Mouse (Mus musculus): ENCODE data around the gene Smurf1. TPM values are rescaled to one million over a fixed set of nuclear protein-coding genes. Genes with fewer than 3 reads are reported as not detected.

The Smurf1 gene
- polyA plus RNA-seq, 1 experiment from 2014 or later, result 10.0 TPM

DNA sequence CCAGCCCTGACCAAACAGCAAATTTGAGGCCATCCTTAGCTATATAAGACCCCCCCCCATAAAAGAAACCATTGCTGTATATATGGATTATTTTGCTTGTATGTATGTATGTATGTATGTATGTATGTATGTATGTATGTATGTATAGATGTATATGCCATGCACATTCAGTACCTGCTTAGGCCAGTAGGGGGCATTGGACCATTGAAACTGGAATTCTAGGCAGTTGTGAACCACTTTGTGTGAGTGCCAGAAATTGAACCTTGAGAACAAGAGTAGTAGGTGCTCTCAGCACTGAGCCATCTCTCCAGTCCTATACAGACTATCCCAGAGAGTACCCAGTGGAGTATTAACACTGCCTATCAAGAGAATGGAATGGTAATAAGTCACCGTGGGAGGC is 93.9 kb downstream of the Smurf1 start:
- no peak for DNase-seq (ENCODE audit: low spot score)

DNA sequence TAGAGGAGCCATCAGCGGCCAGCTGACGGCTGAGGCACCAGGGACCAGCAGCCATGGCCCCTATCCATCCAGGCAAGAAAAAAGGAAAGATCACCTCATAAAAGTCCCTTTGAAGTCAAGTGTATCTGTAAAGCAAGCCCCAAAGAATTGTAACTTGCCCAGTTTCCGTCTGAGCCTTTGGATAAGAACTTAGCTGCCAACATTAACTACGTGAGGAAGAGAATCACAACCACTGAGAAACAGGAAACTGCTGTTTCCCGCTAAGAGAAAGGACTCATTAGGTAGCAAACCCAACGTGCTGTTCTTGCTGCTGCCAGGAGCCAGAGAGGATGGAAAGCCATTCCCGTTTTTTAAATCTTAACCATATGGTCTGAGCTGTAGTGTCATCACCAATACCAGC is 94.9 kb downstream of the Smurf1 start:
- DNase-seq (ENCODE audit: low spot score), result no peak

DNA sequence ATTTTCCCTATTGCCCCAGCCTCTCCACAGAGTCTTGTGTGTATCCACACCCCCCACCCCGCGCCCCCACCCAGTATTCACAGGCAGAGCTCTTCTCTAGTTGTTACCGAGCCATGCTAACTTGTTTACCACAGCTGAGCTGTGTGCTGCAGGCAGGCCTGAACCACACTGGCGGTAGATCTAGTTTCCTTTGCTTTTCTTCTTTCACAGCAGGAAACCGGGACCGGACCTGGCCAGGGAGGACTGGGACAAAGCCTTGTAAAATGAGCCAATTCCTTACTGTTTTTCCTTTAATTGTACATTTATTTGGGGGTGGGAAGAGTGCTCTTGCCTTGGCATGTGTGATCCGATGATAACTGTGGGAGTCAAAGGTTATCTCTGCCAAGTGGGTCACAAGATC is 96.2 kb downstream of the Smurf1 start:
- DNase-seq (ENCODE audit: low spot score), result no peak

DNA sequence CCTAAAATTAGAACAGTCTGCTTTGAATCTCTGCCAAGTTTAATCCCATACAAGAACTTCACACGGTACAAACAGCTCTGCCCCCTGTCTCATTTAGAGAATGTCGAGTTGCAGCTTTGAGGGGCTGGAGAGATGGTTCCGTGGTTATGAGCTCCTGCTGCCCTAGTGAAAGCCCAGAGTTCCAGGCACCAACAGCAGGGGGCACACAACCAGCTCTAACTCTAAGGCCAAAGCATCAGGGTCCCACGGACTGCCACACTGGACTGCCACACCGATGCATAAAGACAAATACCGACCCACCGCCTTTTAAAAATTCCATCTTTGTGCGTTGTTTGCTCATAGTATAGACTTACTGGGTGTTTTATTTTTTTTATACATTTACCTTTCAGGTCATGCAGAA is 98.7 kb downstream of the Smurf1 start:
- no peak for DNase-seq (ENCODE audit: low spot score)

DNA sequence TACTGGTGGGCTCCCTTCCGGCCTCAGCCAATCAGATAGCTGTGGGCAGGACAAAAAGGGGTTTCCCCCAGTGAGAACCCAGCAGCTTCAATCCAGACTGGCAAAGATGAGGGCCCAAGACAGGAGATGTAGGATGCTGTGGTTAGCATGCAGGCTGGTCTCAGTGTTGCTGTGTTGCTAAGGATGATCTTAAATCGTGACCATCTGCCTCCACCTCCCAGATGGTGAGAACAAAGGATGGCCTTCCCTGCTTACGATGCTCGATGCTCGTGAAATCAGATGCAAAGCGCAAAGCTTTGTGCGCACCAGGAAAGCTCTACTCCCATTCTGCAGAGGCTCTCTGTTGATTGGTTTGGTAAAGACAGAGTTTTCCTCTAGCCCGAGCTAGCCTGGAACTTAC is 104.7 kb downstream of the Smurf1 start:
- DNase-seq (ENCODE audit: low spot score), result no peak

DNA sequence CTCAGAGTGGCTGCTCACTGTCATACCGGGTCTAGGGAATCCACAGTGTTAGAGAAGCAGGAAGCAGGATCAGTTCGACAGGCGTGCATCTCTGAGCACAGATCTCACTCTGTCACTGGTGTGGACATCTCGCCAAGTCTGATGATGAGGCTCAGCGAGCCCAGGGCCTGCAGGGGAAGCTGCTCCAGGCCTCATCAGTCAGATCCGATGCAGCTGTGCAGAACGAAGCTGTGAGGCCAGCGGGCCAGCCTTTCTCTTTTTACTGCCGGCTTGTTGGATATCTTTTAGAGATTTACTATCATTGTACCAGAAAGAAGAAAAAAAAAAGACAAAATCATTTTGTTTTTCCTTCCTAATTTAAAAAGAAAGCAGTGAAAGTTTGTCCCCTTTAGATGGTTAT is 106.4 kb downstream of the Smurf1 start:
- DNase-seq (ENCODE audit: low spot score), result no peak

DNA sequence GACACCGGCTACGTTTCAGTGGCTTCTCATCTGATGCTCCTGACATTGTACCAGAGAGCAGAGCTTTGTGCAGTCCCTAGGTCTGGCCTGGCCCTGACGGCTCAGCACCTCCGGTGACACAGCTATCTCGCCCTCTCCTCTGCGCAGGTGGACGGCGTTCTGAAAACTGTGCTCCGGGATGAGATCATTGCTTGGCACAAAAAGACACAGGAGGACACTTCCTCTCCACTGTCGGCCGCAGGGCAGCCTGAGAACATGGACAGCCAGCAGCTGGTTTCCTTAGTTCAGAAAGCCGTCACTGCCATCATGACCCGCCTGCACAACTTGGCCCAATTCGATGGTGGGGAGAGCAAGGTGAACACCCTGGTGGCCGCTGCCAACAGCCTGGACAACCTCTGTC is 107.1 kb downstream of the Smurf1 start:
- DNase-seq (ENCODE audit: low spot score), result no peak

DNA sequence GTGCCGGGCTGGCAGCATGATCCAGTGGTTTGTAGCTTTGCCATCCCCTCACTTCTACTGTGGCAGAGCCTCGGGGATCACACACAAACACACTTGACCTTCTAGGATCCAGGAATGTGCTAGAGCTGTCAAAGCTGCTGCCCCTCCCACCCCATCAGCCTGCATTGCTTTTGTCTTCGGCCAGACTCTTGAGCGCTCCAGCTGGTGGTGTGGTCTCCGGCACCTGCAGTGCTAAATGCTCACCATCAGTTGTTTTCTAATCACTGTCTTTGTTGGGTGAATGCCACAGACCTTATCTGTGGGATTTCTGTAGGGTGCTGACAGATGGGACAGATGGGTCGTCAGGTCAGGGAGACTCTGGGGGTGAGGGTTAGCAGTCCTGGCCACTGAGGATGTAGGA is 109.7 kb downstream of the Smurf1 start:
- no peak for DNase-seq (ENCODE audit: low spot score)

DNA sequence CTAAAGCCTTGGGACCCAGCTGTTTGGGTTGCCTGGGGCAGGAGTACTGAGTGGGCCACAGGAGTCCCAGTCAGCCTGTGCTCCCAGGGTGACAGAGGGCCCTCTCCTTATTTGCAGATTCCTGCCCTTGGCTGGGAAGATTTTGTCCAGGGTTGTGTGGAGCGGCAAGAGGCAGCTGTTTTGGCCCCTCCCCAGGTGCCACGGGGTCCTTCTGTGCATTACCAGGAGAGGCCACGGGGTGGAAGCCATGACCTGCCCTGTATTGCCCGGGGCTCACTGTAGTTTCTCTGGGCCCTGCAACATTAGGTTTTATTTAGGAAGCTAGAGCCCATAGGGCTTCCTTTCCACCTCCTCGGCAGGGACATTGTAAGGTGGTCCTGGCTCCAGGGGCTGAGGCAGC is 111.7 kb downstream of the Smurf1 start:
- DNase-seq (ENCODE audit: low spot score), result no peak

DNA sequence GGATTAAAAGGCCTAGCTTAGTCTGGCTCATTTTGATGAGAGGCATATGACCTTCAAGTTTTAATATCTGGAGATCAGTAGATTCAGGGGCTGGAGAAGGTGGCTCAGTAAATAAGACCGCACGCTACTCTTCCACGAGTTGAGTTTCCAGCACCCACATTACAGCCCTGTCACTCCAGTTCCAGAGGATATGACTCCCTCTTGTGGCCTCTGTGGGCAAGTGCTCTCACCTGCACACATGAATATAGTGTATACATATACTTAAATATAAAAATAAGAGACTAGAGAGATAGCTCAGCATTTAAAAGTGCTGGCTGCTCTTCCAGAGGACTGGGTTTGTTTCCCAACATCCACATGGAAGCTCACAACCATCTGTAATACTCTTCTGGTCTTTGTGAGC is 113.8 kb downstream of the Smurf1 start:
- no peak for DNase-seq (ENCODE audit: low spot score)

DNA sequence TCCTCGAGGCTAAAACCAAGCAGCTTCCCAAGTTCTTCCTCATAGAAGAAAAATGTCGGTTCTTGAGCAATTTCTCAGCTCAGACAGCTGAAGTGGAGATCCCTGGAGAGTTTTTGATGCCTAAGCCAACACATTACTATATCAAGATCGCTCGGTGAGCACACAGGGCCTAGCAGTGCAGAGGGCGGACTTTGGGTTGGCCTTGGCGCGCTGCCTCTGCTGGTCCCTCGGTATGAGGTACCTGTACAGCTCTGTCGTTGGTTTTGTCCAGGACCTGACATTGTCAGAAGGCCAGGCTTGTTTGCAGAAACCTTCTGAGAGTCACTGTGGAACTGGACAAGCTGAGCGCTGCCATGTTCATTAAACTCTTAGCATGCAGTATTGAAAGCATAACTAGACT is 115.7 kb downstream of the Smurf1 start:
- DNase-seq (ENCODE audit: low spot score), result no peak

DNA sequence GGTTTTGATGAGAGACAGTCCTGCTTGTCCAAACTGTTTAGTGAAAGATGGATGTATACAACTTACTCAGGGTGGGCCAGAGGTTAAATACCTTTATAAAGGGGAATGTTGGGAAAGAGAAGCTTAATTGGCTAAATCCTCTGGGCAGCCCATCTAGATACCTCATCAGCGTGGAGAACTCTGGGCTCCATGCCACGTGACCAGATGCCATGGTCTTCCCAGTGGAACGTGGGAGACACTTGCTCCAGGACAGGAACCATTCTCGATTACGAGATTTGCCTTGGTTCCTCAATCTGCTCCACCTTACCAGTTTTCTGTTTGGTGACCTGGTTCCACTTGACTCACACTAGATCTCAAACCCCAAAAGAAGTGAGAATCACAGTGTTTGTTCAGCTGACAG is 116.9 kb downstream of the Smurf1 start:
- no peak for DNase-seq (ENCODE audit: low spot score)

DNA sequence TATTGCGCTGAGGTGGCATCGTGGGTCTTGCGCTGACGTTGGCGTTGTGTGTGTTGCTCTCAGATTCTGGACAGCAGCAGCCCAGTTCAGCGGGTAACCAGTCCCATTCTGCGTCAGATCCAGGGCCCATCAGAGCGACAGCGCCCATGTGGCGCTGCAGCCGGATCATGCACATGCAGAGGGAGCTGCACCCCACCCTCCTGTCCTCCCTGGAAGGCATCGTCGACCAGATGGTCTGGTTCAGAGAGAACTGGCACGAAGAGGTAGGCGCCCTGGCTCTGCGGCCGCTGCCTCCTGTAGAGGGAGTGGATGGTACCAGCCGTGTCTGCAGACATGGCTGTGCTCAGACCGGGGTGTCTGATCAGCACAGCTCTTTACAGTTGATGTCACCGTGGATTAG is 120.3 kb downstream of the Smurf1 start:
- no peak for DNase-seq (ENCODE audit: low spot score)

DNA sequence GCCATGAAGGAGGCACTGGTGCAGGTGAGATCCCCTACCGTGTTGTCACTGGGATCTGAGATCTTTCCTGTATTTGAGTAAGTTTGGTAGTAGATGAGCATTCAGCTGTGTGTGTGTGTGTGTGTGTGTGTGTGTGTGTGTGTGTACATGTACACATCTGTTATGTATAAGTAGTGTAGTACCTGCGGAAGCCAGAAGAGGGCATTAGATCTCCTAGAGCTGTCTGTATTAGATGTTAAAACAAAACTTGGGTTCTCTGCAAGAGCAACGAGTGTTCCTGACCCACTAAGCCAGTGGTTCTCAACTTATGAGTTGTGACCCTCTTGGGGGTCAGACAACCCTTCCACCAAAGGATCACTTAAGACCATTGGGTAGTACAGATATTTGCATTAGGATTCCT is 129.5 kb downstream of the Smurf1 start:
- peak; percentile 9 for DNase-seq (ENCODE audit: low spot score)

DNA sequence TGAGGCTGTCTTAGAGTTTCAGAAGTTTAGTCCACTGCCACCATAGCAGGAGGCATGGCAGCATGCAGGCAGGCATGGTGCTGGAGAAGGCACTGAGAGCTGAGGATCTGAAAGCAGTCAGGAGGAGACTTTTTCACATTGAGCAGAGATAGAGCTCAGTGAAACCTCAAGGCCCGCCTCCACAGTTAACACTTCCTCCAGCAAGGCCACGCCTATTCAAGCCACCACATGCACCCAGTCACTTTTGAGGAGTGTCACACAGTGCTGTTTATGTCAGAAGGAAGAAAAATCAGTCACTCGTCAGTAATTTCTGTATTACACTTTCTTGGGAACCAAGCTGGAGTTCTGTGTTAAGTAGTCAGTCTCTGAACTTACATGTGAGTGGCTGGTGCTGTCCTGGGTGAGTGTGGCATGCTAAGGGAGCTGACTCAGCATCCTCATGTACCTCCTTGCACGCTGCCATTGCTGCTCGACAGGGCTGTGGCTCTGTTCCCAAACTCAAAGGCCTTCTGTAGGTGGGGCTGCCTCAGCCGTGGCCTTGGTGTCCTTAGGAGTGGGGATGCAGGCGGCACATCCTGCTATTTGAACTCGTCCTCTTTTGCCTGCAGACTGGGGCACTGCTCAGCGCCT is 133.7 kb downstream of the Smurf1 start:
- DNase-seq (ENCODE audit: low spot score), result no peak

DNA sequence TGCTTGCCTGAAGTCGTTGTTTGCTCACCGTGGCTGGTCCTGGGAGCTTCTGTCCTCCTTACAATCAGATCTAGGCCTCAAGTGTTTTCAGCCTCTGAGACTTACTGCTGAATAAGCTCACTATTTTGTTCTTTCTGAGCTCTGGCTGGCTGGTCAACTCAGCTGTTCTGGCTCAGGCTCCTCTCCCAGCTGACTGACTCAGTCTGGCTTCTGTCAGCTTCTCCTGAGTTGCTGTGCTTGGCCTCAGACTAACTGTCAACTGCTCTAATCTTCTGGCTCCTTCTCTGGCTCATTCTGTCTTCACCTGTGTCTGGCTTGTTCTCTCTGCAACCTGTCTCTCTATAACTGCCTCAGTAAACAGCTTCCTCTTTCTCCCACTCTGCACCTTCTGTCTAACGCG is 136.0 kb downstream of the Smurf1 start:
- DNase-seq (ENCODE audit: low spot score), result no peak

DNA sequence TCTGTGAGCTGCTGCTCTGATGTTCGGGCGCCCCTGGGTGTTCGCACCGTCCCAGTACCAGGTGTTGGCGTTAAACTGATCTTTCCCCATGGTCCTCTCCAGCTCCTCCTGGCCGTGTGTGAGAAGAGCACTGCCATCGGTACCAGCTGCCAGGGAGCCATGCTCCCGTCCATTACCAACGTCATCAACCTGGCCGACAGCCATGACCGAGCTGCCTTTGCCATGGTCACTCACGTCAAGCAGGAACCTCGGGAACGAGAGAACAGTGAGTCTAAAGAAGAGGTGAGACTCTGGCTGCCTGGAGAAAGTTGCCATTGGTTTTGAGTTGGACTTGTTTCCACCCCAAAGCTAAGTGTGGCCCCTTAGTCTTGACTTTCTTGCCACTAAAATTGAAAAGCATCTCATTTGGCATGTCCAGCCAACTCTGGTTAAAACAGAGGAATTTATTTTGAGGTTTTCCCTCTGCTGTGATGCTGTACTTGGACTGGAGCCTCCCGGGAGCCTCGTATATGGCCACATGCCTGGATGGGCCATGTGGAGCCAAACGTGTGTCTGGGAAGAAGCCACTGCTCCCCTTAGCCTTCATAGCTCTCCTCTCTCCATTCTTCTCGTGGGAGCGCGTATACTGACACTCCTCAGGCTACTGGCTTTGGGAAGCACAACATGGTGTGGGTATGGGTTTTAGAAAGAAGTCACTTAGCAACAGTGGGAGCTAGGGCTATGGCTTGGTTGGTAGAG is 137.1 kb downstream of the Smurf1 start:
- no peak for DNase-seq (ENCODE audit: low spot score)

Small RNA genes lying within 50 kb of the gene (microRNA-seq; reads per million reads assigned to microRNA genes)
- not detected for gene Mir7039 (ENCODE audit: borderline number of aligned reads)

Other genes starting within 250 kb of the Smurf1 start
- 0.12 and 0.14 TPM in 2 replicates for gene Tmem130, start 204.0 kb downstream of the Smurf1 start, polyA plus RNA-seq (2015; fragmentation: Nextera tagmentation; extraction: Ambion mirVana)
- 41.6 and 51.7 TPM in 2 replicates for gene Trrap, start 198.1 kb downstream of the Smurf1 start, polyA plus RNA-seq (2015; fragmentation: Nextera tagmentation; extraction: Ambion mirVana)
- not detected in 2 replicates for gene Gm4871, start 66.9 kb upstream of the Smurf1 start, polyA plus RNA-seq (2015; fragmentation: Nextera tagmentation; extraction: Ambion mirVana)
- 0.22 TPM in 1 of 2 replicates, not detected in the other for gene 1700018F24Rik, start 77.1 kb upstream of the Smurf1 start, polyA plus RNA-seq (2015; fragmentation: Nextera tagmentation; extraction: Ambion mirVana)
- 148 and 153 TPM in 2 replicates for gene Arpc1a, start 118.0 kb upstream of the Smurf1 start, polyA plus RNA-seq (2015; fragmentation: Nextera tagmentation; extraction: Ambion mirVana)
- gene Kpna7, start 118.2 kb upstream of the Smurf1 start, polyA plus RNA-seq (2015; fragmentation: Nextera tagmentation; extraction: Ambion mirVana), result 0.05 and 0.20 TPM in 2 replicates
- 563 and 603 TPM in 2 replicates for gene Arpc1b, start 148.4 kb upstream of the Smurf1 start, polyA plus RNA-seq (2015; fragmentation: Nextera tagmentation; extraction: Ambion mirVana)
- gene Pdap1, start 174.4 kb upstream of the Smurf1 start, polyA plus RNA-seq (2015; fragmentation: Nextera tagmentation; extraction: Ambion mirVana), result 66.2 and 73.5 TPM in 2 replicates
- 275 and 289 TPM in 2 replicates for gene Bud31, start 174.5 kb upstream of the Smurf1 start, polyA plus RNA-seq (2015; fragmentation: Nextera tagmentation; extraction: Ambion mirVana)
- gene Ptcd1, start 201.3 kb upstream of the Smurf1 start, polyA plus RNA-seq (2015; fragmentation: Nextera tagmentation; extraction: Ambion mirVana), result 12.4 and 12.8 TPM in 2 replicates
- gene Cpsf4, start 201.4 kb upstream of the Smurf1 start, polyA plus RNA-seq (2015; fragmentation: Nextera tagmentation; extraction: Ambion mirVana), result 56.4 and 58.2 TPM in 2 replicates
- gene Atp5j2, start 226.2 kb upstream of the Smurf1 start, polyA plus RNA-seq (2015; fragmentation: Nextera tagmentation; extraction: Ambion mirVana), result 651 and 696 TPM in 2 replicates
- 17.2 and 18.7 TPM in 2 replicates for gene Zkscan14, start 236.0 kb upstream of the Smurf1 start, polyA plus RNA-seq (2015; fragmentation: Nextera tagmentation; extraction: Ambion mirVana)
- 7.8 and 8.0 TPM in 2 replicates for gene Zkscan5, start 238.7 kb upstream of the Smurf1 start, polyA plus RNA-seq (2015; fragmentation: Nextera tagmentation; extraction: Ambion mirVana)